Mouse (Mus musculus) lung, postnatal 0 days (tissue): ENCODE results near the gene Gm28374.

Experiments used
- CTCF ChIP-seq: IDR thresholded peaks from 2 replicates; pipeline ENCODE4 v1.5.1; 2016; ENCODE audit warnings: antibody characterized with exemption, mild to moderate bottlenecking
- EP300 ChIP-seq: IDR thresholded peaks from 2 replicates; pipeline ENCODE4 v1.6.1; 2016; ENCODE audit warnings: antibody characterized with exemption, mild to moderate bottlenecking, control low read depth

DNA sequence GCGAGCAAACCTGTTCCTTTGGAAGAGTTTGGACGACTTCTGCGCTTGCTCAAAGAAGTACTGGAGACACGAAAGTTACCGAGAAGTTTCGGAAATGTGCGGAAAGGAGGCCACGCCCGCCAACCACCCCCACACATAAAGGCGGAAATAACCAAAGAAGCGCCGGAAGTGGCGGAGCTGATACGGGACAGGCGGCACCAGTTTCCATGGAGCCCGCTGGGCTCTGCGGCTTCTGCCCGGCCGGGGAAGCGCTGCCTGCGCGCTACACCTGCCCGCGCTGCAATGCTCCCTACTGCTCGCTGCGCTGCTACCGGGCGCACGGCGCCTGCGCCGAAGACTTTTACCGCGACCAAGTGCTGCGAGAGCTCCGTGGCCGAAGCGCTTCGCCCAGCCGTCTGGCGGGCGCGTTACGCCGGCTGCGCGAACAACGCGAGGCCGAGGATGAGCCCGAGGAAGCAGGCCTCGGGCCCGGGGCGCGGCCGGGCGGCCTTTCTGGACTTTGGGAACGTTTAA is 21.0 kb downstream of the Gm28374 start, which contains the start of gene Znhit2:
- TF ChIP-seq CTCF: peak; percentile 11; the same call in 1 of the 2 replicates
- TF ChIP-seq EP300: no peak
